Mouse (Mus musculus) right cerebral cortex, adult 18-20 months (tissue): ENCODE data around the gene S100a13.

Experiments
- DNase-seq: peaks from one replicate; pipeline ENCODE4 v3.0.0; 2022; ENCODE audit warnings: mixed read lengths

S100a13 gene

GRCm38 (mm10) chr3:90508287-90508949 lies 5.8 kb upstream of the S100a13 start:
- DNase-seq: no peak

DNA sequence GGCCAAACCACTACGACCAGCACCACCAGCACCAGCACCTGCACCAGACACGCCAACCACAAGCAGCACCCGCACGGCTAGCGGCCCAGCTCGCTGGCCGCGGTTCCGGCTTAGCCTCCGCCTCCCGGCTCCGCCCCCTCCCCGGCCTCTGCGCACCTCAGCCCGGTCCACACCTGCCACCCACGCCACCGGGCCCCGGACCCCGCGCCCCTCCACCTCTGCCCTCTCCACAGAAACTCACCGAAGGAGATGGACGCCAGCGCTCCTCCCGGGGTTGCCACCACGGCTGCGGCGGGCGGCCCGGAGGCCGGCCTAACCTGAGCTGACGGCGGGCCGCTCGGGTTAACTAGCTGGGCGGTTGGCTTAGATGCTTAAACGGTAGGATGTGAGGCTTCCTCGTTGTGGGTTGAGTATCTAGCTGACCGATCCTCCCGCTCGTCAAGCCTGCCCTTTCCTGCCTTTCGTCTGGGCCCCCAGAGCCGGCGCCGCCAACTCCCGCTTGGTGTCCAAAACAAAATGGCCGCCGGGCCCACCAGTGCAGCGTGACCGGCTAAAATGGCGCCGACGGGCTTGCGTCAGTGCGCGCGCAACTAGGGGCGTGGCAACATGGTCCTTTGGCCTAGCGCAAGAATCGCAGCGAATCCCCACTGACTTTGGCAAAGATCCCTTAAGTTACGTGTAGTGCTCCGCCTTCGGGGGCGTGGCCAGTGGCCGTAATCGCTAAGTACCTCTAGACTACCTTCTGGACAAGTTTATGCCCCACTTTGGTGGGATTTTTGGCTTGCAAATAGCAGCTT lies 5.1 kb upstream of the S100a13 start, which contains the start of gene Chtop:
TSS of gene Chtop (minus strand) at position 549 of the 797 bp plus-strand sequence.
- DNase-seq: peak; percentile 99

GRCm38 (mm10) chr3:90509747-90510123 lies 4.5 kb upstream of the S100a13 start:
- no peak for DNase-seq

DNA sequence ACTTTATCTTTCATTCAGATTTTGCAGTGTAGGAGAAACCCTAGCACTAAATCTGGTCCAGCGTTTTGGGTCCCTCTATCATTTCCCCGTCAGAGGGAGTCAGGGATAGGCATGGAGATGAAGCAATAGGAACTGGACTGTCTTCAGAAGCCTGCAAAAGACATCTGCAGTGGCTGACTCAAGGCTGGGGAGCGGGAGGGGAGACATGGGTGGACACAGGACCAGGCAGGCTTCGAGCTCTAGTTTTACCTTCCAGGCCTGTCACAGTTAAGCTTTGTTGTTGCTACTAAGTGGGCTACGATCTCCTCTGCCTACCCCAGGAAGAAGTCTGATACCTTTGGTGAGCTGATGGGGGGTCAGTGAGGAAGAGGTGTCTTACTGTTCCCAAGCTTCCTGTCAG lies 2.0 kb upstream of the S100a13 start:
- DNase-seq: no peak

- DNase-seq: no peak
Observed at GRCm38 (mm10) chr3:90512948-90513642, 1.1 kb upstream of the S100a13 start.

DNA sequence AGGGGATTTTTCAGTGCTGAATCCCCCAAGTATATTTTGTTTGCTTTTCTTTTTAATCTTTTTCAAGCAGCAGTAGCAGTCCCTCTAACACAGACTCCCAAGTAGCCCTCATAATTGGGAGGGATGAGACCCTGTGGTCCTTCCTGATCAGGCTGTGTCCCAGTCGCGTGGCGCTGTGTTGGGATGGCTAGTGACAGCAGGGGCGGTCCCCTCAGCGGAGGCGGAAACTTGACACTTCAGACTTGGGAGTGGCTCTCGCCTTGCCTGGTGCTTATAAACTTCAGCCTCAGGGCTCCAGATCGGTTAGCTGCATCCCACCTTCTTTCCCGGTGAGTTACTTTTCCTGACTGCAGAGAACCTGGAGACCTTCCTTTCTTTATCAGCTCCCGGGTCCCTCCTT lies 456 bp downstream of the S100a13 start:
- DNase-seq: no peak

- DNase-seq: no peak
Observed at GRCm38 (mm10) chr3:90515242-90515641, 1.0 kb downstream of the S100a13 start.

GRCm38 (mm10) chr3:90515789-90516188 lies 1.6 kb downstream of the S100a13 start:
- no peak for DNase-seq

- DNase-seq: no peak
Observed at GRCm38 (mm10) chr3:90517711-90518110, 3.5 kb downstream of the S100a13 start.

- DNase-seq: peak; percentile 68
Observed at GRCm38 (mm10) chr3:90525421-90525820, 11.2 kb downstream of the S100a13 start.

DNA sequence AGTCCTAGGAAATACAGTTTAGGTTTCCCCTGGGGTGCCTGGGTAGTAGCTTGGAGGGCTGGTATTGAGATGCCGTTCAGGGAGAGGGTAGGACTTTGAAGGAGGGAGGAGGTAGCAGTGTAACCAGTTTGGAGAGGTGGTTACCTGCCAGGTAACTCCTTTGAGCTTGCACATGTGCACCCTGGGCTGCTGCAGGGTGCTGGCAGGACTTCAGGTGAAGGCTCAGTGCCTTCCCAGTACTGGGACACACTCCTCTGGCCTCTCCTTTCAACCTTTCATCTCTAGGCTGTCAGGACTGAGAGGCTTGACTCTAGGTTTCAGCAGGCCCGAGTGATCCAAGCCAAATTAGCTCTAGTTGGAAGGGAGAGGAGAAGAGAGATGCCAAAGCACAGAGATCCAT lies 11.8 kb downstream of the S100a13 start:
- no peak for DNase-seq

DNA sequence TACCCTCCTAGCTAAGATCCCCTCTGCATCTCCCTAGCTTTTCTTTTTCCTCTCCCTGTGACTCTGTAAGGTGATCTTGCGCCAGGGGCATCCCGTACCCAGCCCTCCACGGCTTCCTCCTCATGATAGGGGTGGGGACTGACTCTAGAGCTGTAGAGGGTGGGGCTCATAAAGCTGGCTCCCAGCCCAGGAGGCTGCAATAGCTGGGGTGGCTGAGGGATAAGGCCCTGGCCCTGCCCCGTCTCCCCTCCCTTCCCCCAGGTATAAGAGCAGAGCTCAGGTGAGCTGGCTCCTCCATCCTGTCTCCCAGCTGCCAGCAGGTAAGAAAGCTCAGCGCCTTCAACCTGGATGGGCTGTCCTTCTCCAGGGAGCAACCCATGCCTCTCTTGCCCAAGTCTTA lies 12.3 kb downstream of the S100a13 start, which contains the start of gene S100a14:
TSS of gene S100a14 (plus strand) at position 277 of the 400 bp plus-strand sequence.
- DNase-seq: no peak

DNA sequence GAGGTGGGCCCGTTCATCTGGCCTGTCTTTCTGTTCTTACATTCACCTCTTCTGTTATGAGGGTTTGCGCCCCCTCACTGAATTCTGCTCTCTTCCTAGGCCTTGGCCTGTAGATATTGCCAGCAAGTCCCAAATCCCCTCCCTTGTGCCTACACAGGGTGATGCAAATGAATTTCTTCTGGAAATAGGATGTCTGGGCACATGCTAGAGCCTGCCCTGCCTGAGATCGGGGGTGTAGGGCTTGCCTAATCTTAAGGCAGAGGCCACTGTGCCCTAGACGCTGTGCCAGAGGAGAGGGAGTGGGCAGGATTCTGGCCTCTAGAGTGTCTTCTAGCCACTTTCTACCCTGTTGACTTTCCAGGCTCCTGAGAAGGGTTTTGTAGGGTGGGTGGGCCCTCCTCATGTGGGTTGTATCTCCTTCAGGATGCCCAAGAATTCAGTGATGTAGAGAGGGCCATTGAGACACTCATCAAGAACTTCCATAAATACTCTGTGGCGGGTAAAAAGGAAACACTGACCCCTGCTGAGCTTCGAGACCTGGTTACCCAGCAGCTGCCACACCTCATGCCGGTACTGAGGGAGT lies 13.1 kb downstream of the S100a13 start:
- no peak for DNase-seq

GRCm38 (mm10) chr3:90531713-90532112 lies 17.5 kb downstream of the S100a13 start:
- no peak for DNase-seq

DNA sequence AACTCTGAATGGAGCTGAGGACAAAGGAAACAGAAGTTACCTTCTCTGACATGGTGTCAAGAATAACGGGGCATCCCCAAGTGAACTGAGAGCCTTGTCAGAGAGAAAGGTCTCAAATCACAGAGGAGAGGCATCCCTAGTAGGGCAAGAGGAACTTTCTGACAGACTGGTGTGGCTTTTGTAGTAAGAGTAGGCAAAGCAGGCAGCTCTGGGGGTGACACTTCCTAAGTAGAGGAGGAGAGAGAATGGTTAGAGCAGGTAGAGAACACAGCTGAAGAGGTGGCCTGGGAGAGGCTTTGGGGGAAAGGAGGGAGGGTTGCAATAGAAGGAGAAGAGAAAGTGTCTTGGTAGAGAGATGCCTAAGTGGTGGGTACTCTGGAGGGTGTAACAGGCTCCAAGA lies 21.2 kb downstream of the S100a13 start:
- DNase-seq: no peak

DNA sequence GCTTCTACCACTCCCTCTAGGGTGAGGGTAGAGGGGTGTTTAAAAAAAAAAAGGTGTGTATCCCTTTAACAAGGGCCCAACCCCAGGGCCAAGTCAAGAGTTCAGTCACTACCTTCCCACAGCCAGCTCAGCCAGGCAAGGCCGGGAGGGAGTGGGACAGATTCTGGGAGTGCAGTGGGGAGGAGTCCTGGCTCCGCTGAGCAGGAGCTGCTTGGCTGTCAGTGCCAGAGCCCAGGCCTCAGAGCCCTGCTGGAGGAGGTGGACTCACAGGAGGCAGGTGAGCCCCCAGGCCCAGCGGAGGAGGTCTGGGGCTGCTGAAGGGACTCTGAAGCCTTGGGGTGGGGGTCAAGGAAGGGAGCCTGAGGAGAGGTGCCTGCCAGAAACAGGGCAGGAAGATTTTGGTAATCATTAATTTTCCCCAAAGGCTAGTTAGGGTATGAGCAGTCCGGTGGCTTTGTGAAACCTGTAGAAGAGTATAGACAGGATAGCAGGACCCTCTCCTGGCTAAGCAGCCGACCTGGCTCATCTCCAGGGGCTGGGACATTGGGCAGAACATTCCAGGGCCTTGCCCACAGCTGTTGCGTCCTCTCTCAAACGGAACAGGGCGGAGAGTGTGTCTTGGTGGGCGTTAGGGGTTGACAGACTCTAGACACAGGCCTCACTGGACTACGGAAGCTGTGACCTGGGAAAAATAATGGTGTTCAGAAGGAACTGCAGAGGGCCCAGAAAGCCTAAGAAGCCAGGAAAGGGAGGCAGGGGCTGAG lies 23.1 kb downstream of the S100a13 start, which contains the start of gene S100a16:
TSS of gene S100a16 (plus strand) at position 114 of the 764 bp plus-strand sequence.
- no peak for DNase-seq

DNA sequence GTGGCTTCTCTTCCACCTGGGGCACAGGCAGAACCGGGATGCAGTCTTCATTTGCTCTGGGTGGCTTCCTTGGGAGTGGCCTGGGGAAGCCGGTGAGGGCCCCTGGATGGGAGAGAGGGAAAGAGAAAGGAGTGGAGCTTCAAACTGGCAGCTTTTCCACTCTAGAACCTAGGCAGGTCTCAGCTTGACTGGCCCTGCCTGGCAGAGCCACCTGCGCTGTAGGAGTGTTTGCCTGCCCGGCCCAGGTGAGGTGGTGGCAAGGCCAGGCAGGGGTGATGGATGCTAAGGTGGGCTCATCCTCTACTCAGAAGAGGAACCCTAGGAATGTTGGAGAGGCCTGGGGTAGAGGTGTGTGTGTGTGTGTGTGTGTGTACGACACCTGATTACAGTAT lies 23.7 kb downstream of the S100a13 start:
- no peak for DNase-seq

GRCm38 (mm10) chr3:90540904-90541303 lies 26.7 kb downstream of the S100a13 start:
- DNase-seq: peak; percentile 47

DNA sequence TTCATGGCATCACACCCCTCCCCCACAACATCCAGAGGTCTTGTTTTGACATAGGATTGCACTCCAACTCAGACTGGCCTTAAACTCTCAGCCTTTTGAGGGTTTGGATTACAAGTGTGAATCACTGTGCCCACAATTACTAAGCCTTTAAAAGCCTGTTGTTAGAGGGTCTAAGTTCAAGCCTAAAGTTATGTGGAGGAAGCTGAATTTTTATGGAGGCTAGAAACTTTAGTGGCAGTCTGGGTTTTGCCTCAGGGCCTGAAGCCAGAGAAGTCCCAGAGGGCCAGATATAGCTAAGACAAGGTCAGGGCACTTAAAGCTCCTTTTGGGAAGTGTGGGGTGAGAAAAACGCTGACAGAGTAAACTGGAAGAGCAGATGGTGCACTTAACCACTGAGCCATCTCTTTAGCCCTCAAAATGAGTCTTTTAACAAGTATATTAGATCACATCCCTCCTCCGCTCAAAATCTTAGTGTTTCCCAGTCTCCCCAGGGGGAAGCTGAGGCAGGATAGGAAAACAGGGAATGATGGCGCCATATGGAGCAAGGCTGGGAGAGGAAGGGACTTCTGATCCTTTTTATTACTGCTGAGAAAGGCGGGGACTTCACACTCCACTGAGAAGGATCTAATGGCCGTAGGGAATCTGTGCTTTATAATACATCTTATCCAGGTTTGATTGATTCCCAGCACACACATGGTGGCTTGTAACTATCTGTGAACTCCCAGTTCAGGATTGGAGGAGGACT lies 35.6 kb downstream of the S100a13 start:
- no peak for DNase-seq

- no peak for DNase-seq
Observed at GRCm38 (mm10) chr3:90550421-90550790, 36.2 kb downstream of the S100a13 start.

- DNase-seq: no peak
Observed at GRCm38 (mm10) chr3:90552231-90552630, 38.0 kb downstream of the S100a13 start.

DNA sequence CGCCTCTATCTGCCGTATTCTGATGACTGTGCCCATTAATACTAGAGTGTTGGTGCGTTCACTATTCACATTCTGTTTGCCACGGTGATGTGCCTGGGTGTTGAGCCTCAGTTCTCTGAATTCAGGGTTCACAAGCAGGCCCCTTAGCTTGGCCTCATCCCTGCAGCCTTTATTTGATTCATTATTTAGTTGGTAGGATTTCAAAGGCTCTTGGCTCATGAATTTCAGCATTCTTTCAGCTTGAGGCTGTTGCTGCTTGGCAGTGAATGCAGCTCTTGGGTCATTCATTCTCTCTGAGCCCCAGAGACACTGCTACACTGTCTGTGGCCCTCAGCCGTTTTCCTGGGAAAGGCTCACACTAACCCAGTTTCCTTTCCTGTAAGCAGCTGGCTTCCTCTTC lies 41.7 kb downstream of the S100a13 start:
- DNase-seq: peak; percentile 46
